Mouse (Mus musculus) neural tube, embryonic 13.5 days (tissue): ENCODE measurements around the gene Olfr1317. TPM values are rescaled to one million over a fixed set of nuclear protein-coding genes. Genes with fewer than 3 reads are reported as not detected.

Experiments used
- ATAC-seq: fragments of 200-750 bp; cut with Nextera tagmentation; 2 replicates; pipeline ENCODE4 v1.8.0; 2017; ENCODE audit warnings: low read depth, mild to moderate bottlenecking, moderate TSS enrichment, moderate library complexity
- H3K27ac ChIP-seq: fragments of 300-500 bp; sonication (generic); replicated peaks from 2 replicates; pipeline ENCODE4 v1.5.1; 2015; ENCODE audit warnings: moderate library complexity, mild to moderate bottlenecking, inconsistent platforms
- H3K27me3 ChIP-seq: fragments of 300-500 bp; sonication (generic); 2 replicates; pipeline ENCODE4 v1.6.1; 2015; ENCODE audit warnings: mild to moderate bottlenecking, inconsistent platforms
- H3K36me3 ChIP-seq: fragments of 300-500 bp; sonication (generic); 2 replicates; pipeline ENCODE4 v1.6.1; 2015; ENCODE audit warnings: mild to moderate bottlenecking, inconsistent platforms
- H3K4me1 ChIP-seq: fragments of 300-500 bp; sonication (generic); replicated peaks from 2 replicates; pipeline ENCODE4 v1.6.1; 2015; ENCODE audit warnings: inconsistent platforms
- H3K4me2 ChIP-seq: fragments of 300-500 bp; sonication (generic); 2 replicates; pipeline ENCODE4 v1.6.1; 2015; ENCODE audit warnings: inconsistent platforms, mild to moderate bottlenecking, moderate library complexity
- H3K4me3 ChIP-seq: fragments of 300-500 bp; sonication (generic); 2 replicates; pipeline ENCODE4 v1.5.1; 2015; ENCODE audit warnings: mild to moderate bottlenecking, inconsistent platforms
- H3K9ac ChIP-seq: fragments of 300-500 bp; sonication (generic); 2 replicates; pipeline ENCODE4 v1.6.1; 2015; ENCODE audit warnings: moderate library complexity, mild to moderate bottlenecking, inconsistent platforms
- H3K9me3 ChIP-seq: fragments of 300-500 bp; sonication (generic); 2 replicates; pipeline ENCODE4 v1.6.1; 2016; ENCODE audit warnings: inconsistent platforms
- WGBS: fragments of 180-500 bp; shearing (Covaris S2); methylation state at CpG from one replicate; pipeline ENCODE4 v1.1.7; 2015; 5-methylcytosine and 5-hydroxymethylcytosine counted together
- polyA plus RNA-seq: library from polyadenylated mRNA; unstranded; fragments of >200 nt; fragmentation: Nextera tagmentation; extraction: Ambion mirVana; gene quantifications from 2 replicates; pipeline ENCODE4 v1.2.1, GENCODE M21; 2015

The Olfr1317 gene
- polyA plus RNA-seq, result not detected in 2 replicates

- no peaks in the 10 kb centered on the region for H3K4me1 ChIP-seq
- H3K4me3 ChIP-seq, result no peak within 1 kb of the TSS
- no peaks in the 10 kb centered on the region for H3K27me3 ChIP-seq
- 84% methylated on average over 2 of the region's 2 CpGs for WGBS
- no peaks in the 10 kb centered on the region for H3K9me3 ChIP-seq
- no peak for ATAC-seq
- H3K4me2 ChIP-seq, result no peak within 1 kb of the TSS
- no peaks in the 10 kb centered on the region for H3K36me3 ChIP-seq
- H3K27ac ChIP-seq, result no peak within 1 kb of the TSS
- H3K9ac ChIP-seq, result no peak within 1 kb of the TSS
Observed at GRCm38 (mm10) chr2:112140029-112140428, at the start of gene Olfr1317. Gene Olfr1317, plus strand, starts transcription at chr2:112140329.

GRCm38 (mm10) chr2:112096681-112097080 is 43.4 kb upstream of the Olfr1317 start, which contains the start of gene Olfr1314:
Gene Olfr1314, minus strand, starts transcription at chr2:112096781.
- Histone ChIP-seq H3K4me1 (no peaks in the 10 kb centered on the region), H3K4me2 (no peak within 1 kb of the TSS), H3K27me3 (no peaks in the 10 kb centered on the region), H3K9me3 (no peaks in the 10 kb centered on the region), H3K27ac (no peak within 1 kb of the TSS), H3K9ac (no peak within 1 kb of the TSS), H3K4me3 (no peak within 1 kb of the TSS), H3K36me3 (no peaks in the 10 kb centered on the region)
- no peak for ATAC-seq

GRCm38 (mm10) chr2:112115340-112115739 is 24.8 kb upstream of the Olfr1317 start, which contains the start of gene Olfr1315-ps1:
Gene Olfr1315-ps1, minus strand, starts transcription at chr2:112115440.
- no peak for ATAC-seq
- Histone ChIP-seq H3K27ac (no peak within 1 kb of the TSS), H3K9ac (no peak within 1 kb of the TSS), H3K4me2 (no peak within 1 kb of the TSS), H3K36me3 (no peaks in the 10 kb centered on the region), H3K9me3 (no peaks in the 10 kb centered on the region), H3K4me3 (no peak within 1 kb of the TSS), H3K4me1 (no peaks in the 10 kb centered on the region), H3K27me3 (no peaks in the 10 kb centered on the region)
- 76% methylated on average over 1 of the region's 1 CpGs for WGBS

GRCm38 (mm10) chr2:112134877-112135276 is 5.3 kb upstream of the Olfr1317 start, which contains the start of gene Olfr1316:
Gene Olfr1316, minus strand, starts transcription at chr2:112134977.
- H3K9ac ChIP-seq, result no peak within 1 kb of the TSS
- no peaks in the 10 kb centered on the region for H3K9me3 ChIP-seq
- H3K36me3 ChIP-seq, result no peaks in the 10 kb centered on the region
- H3K27ac ChIP-seq, result no peak within 1 kb of the TSS
- ATAC-seq, result no peak
- no peak within 1 kb of the TSS for H3K4me3 ChIP-seq
- no peaks in the 10 kb centered on the region for H3K27me3 ChIP-seq
- no peaks in the 10 kb centered on the region for H3K4me1 ChIP-seq
- no peak within 1 kb of the TSS for H3K4me2 ChIP-seq
- 88% methylated on average over 2 of the region's 2 CpGs for WGBS

GRCm38 (mm10) chr2:112153898-112154297 is 13.8 kb downstream of the Olfr1317 start, which contains the start of gene Olfr1318:
Gene Olfr1318, plus strand, starts transcription at chr2:112154198.
- Histone ChIP-seq H3K36me3 (no peaks in the 10 kb centered on the region), H3K4me2 (no peak within 1 kb of the TSS), H3K27me3 (no peaks in the 10 kb centered on the region), H3K4me3 (no peak within 1 kb of the TSS), H3K9me3 (no peaks in the 10 kb centered on the region), H3K9ac (no peak within 1 kb of the TSS), H3K4me1 (no peaks in the 10 kb centered on the region), H3K27ac (no peak within 1 kb of the TSS)
- no peak for ATAC-seq

Other genes with a start within 250 kb of the Olfr1317 start
- not detected in 2 replicates for gene Olfr1306, start 224.1 kb upstream of the Olfr1317 start, polyA plus RNA-seq
- 0.01 TPM in 1 of 2 replicates, not detected in the other for gene Olfr1307, start 190.9 kb upstream of the Olfr1317 start, polyA plus RNA-seq
- not detected in 2 replicates for gene Olfr1308, start 175.4 kb upstream of the Olfr1317 start, polyA plus RNA-seq
- gene Olfr1309, start 150.0 kb upstream of the Olfr1317 start, polyA plus RNA-seq, result not detected in 2 replicates
- gene Olfr1310, start 127.6 kb upstream of the Olfr1317 start, polyA plus RNA-seq, result not detected in 2 replicates
- not detected in 2 replicates for gene Olfr1311, start 115.9 kb upstream of the Olfr1317 start, polyA plus RNA-seq
- gene Olfr1312, start 90.1 kb upstream of the Olfr1317 start, polyA plus RNA-seq, result not detected in 2 replicates
- gene Olfr1313, start 62.5 kb upstream of the Olfr1317 start, polyA plus RNA-seq, result not detected in 2 replicates
- not detected in 2 replicates for gene Olfr1314, start 43.5 kb upstream of the Olfr1317 start, polyA plus RNA-seq
- not detected in 2 replicates for gene Olfr1315-ps1, start 24.9 kb upstream of the Olfr1317 start, polyA plus RNA-seq
- not detected in 2 replicates for gene Olfr1316, start 5.4 kb upstream of the Olfr1317 start, polyA plus RNA-seq
- gene Olfr1318, start 13.9 kb downstream of the Olfr1317 start, polyA plus RNA-seq, result 0.06 TPM in 1 of 2 replicates, not detected in the other
- 18.5 and 21.7 TPM in 2 replicates for gene Lpcat4, start 99.1 kb downstream of the Olfr1317 start, polyA plus RNA-seq
- 0.11 TPM in 1 of 2 replicates, not detected in the other for gene Nutm1, start 119.0 kb downstream of the Olfr1317 start, polyA plus RNA-seq
- gene Nop10, start 121.6 kb downstream of the Olfr1317 start, polyA plus RNA-seq, result 163 and 172 TPM in 2 replicates
- gene Slc12a6, start 125.5 kb downstream of the Olfr1317 start, polyA plus RNA-seq, result 13.6 and 15.0 TPM in 2 replicates
- not detected in 2 replicates for gene Gm21985, start 126.0 kb downstream of the Olfr1317 start, polyA plus RNA-seq
- gene Emc4, start 227.7 kb downstream of the Olfr1317 start, polyA plus RNA-seq, result 159 and 174 TPM in 2 replicates
- 37.0 and 38.7 TPM in 2 replicates for gene Katnbl1, start 238.9 kb downstream of the Olfr1317 start, polyA plus RNA-seq